Mouse (Mus musculus) limb, embryonic 14.5 days (tissue): Measurements from ENCODE around the gene Lrch4. TPM values are rescaled to one million over a fixed set of nuclear protein-coding genes. Genes with fewer than 3 reads are reported as not detected.

ENCODE experiments used
- ATAC-seq: fragments of 200-750 bp; cut with Nextera tagmentation; 2 replicates; pipeline ENCODE4 v1.8.0; 2017; ENCODE audit warnings: low read depth, moderate number of reproducible peaks, moderate TSS enrichment; ENCODE audit not compliant: low FRiP score
- DNase-seq: peaks from one replicate; pipeline ENCODE4 v3.0.0-alpha.2; 2015; ENCODE audit warnings: low spot score
- H3K27ac ChIP-seq: fragments of 300-500 bp; sonication (generic); replicated peaks from 2 replicates; pipeline ENCODE4 v1.5.1; 2014; ENCODE audit warnings: low read depth, mild to moderate bottlenecking, low read length, moderate library complexity, mixed read lengths
- H3K27me3 ChIP-seq: fragments of 300-500 bp; sonication (generic); 2 replicates; pipeline ENCODE4 v1.6.1; 2014; ENCODE audit warnings: low read length, mixed read lengths; ENCODE audit not compliant: control insufficient read depth, insufficient read depth
- H3K36me3 ChIP-seq: fragments of 300-500 bp; sonication (generic); 2 replicates; pipeline ENCODE4 v1.6.1; 2014; ENCODE audit warnings: mild to moderate bottlenecking, low read length, moderate library complexity, mixed read lengths; ENCODE audit not compliant: control insufficient read depth, insufficient read depth
- H3K4me1 ChIP-seq: fragments of 300-500 bp; sonication (generic); 2 replicates; pipeline ENCODE4 v1.6.1; 2014; ENCODE audit warnings: antibody characterized with exemption, low read length, mixed read lengths; ENCODE audit not compliant: control insufficient read depth, insufficient read depth
- H3K4me2 ChIP-seq: fragments of 300-500 bp; sonication (generic); replicated peaks from 2 replicates; pipeline ENCODE4 v1.6.1; 2014; ENCODE audit warnings: low read depth, mild to moderate bottlenecking, low read length, moderate library complexity; ENCODE audit not compliant: severe bottlenecking
- H3K4me3 ChIP-seq: fragments of 300-500 bp; sonication (generic); replicated peaks from 2 replicates; pipeline ENCODE4 v1.5.1; 2014; ENCODE audit warnings: low read length
- H3K9ac ChIP-seq: fragments of 300-500 bp; sonication (generic); 2 replicates; pipeline ENCODE4 v1.6.1; 2014; ENCODE audit warnings: mild to moderate bottlenecking, low read depth, low read length, moderate library complexity; ENCODE audit not compliant: severe bottlenecking
- H3K9me3 ChIP-seq: fragments of 300-500 bp; sonication (generic); 2 replicates; pipeline ENCODE4 v1.6.1; 2016; ENCODE audit warnings: low read length; ENCODE audit not compliant: control insufficient read depth
- POLR2A ChIP-seq: fragments of 200-500 bp; IDR thresholded peaks from 2 replicates; pipeline ENCODE4 v1.8.0; 2012; ENCODE audit warnings: inconsistent platforms, mild to moderate bottlenecking, moderate library complexity, borderline replicate concordance; ENCODE audit not compliant: insufficient read depth, insufficient read length; ENCODE audit errors: extremely low read depth
- WGBS: fragments of 180-500 bp; shearing (Covaris S2); extraction: QIAGEN DNeasy Blood & Tissue Kit; methylation state at CpG from one replicate; pipeline ENCODE4 v1.1.7; 2014; 5-methylcytosine and 5-hydroxymethylcytosine counted together
- polyA plus RNA-seq, 2 experiments: library from polyadenylated mRNA; depleted of rRNA in 1 of 2; stranded (reverse) in 1 of 2; unstranded in 1 of 2; fragments of >200 nt; fragmentation: Nextera tagmentation in 1 of 2; extraction: Ambion mirVana in 1 of 2; gene quantifications; 2 replicates each; pipeline versions ENCODE4 v1.2.1 to v1.2.3; 2012 to 2014

The Lrch4 gene
- polyA plus RNA-seq, 2 experiments = 25.0 to 37.1 TPM

DNA sequence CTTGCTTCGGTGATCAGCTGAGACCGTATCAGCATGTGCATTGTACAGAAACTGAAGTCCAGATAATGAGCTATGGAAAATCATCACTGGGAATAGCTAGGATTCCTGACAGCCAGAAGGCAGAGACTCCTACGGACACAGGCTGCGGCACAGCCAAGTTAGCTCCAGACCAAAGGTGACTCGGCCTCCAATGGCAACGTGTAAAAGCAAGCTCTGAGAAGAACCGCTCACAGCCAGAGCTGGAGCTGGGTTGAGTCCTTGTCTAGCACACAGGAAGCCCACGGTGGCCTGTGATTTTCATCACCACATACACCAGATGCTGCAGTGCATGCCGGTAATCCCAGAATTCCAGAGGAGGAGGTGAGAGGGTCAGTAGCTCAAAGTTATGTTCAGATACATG lies 61.6 kb downstream of the Lrch4 start:
- Histone ChIP-seq H3K27ac (no peak overlapping the region), H3K4me2 (no peak overlapping the region), H3K4me1 (no peaks in the 10 kb centered on the region), H3K9ac (no peak overlapping the region), H3K36me3 (no peaks in the 10 kb centered on the region), H3K27me3 (no peaks in the 10 kb centered on the region), H3K9me3 (no peaks in the 10 kb centered on the region), H3K4me3 (no peak overlapping the region)
- WGBS = 60% methylated on average over 9 of the region's 9 CpGs
- DNase-seq (no peak), ATAC-seq (no peak)
- no peak for TF ChIP-seq POLR2A

Other genes starting within 250 kb of the Lrch4 start
- gene Zan, start 152.1 kb upstream of the Lrch4 start, polyA plus RNA-seq (2012; rRNA removed) = 0.35 and 0.37 TPM in 2 replicates
- 0.11 TPM in 1 of 2 replicates, not detected in the other for gene Zan, start 152.1 kb upstream of the Lrch4 start, polyA plus RNA-seq (2014; fragmentation: Nextera tagmentation; extraction: Ambion mirVana)
- 40.6 and 50.4 TPM in 2 replicates for gene Pop7, start 126.6 kb upstream of the Lrch4 start, polyA plus RNA-seq (2012; rRNA removed)
- 52.1 and 54.2 TPM in 2 replicates for gene Pop7, start 126.6 kb upstream of the Lrch4 start, polyA plus RNA-seq (2014; fragmentation: Nextera tagmentation; extraction: Ambion mirVana)
- 45.1 and 51.5 TPM in 2 replicates for gene Gigyf1, start 110.6 kb upstream of the Lrch4 start, polyA plus RNA-seq (2012; rRNA removed)
- gene Gigyf1, start 110.6 kb upstream of the Lrch4 start, polyA plus RNA-seq (2014; fragmentation: Nextera tagmentation; extraction: Ambion mirVana) = 11.8 and 13.3 TPM in 2 replicates
- gene Epo, start 95.9 kb upstream of the Lrch4 start, polyA plus RNA-seq (2012; rRNA removed) = 0.12 and 0.19 TPM in 2 replicates
- 0.83 TPM in 1 of 2 replicates, not detected in the other for gene Epo, start 95.9 kb upstream of the Lrch4 start, polyA plus RNA-seq (2014; fragmentation: Nextera tagmentation; extraction: Ambion mirVana)
- 770 and 1,100 TPM in 2 replicates for gene Gnb2, start 95.6 kb upstream of the Lrch4 start, polyA plus RNA-seq (2012; rRNA removed)
- 460 and 474 TPM in 2 replicates for gene Gnb2, start 95.6 kb upstream of the Lrch4 start, polyA plus RNA-seq (2014; fragmentation: Nextera tagmentation; extraction: Ambion mirVana)
- gene Actl6b, start 75.6 kb upstream of the Lrch4 start, polyA plus RNA-seq (2012; rRNA removed) = 0.92 and 1.1 TPM in 2 replicates
- gene Actl6b, start 75.6 kb upstream of the Lrch4 start, polyA plus RNA-seq (2014; fragmentation: Nextera tagmentation; extraction: Ambion mirVana) = 0.21 and 0.39 TPM in 2 replicates
- gene Tfr2, start 59.3 kb upstream of the Lrch4 start, polyA plus RNA-seq (2012; rRNA removed) = 1.6 and 2.1 TPM in 2 replicates
- 0.79 and 1.3 TPM in 2 replicates for gene Tfr2, start 59.3 kb upstream of the Lrch4 start, polyA plus RNA-seq (2014; fragmentation: Nextera tagmentation; extraction: Ambion mirVana)
- 68.2 and 103 TPM in 2 replicates for gene Mospd3, start 28.1 kb upstream of the Lrch4 start, polyA plus RNA-seq (2012; rRNA removed)
- gene Mospd3, start 28.1 kb upstream of the Lrch4 start, polyA plus RNA-seq (2014; fragmentation: Nextera tagmentation; extraction: Ambion mirVana) = 49.4 and 52.5 TPM in 2 replicates
- 267 and 329 TPM in 2 replicates for gene Pcolce, start 15.3 kb upstream of the Lrch4 start, polyA plus RNA-seq (2012; rRNA removed)
- 223 and 227 TPM in 2 replicates for gene Pcolce, start 15.3 kb upstream of the Lrch4 start, polyA plus RNA-seq (2014; fragmentation: Nextera tagmentation; extraction: Ambion mirVana)
- 0.24 and 0.28 TPM in 2 replicates for gene Fbxo24, start 119 bp upstream of the Lrch4 start, polyA plus RNA-seq (2012; rRNA removed)
- gene Fbxo24, start 119 bp upstream of the Lrch4 start, polyA plus RNA-seq (2014; fragmentation: Nextera tagmentation; extraction: Ambion mirVana) = 0.12 and 0.15 TPM in 2 replicates
- 16.7 and 16.8 TPM in 2 replicates for gene Gm20605, start 54 bp downstream of the Lrch4 start, polyA plus RNA-seq (2012; rRNA removed)
- gene Gm20605, start 54 bp downstream of the Lrch4 start, polyA plus RNA-seq (2014; fragmentation: Nextera tagmentation; extraction: Ambion mirVana) = 7.4 and 10.4 TPM in 2 replicates
- gene Sap25, start 12.2 kb downstream of the Lrch4 start, polyA plus RNA-seq (2012; rRNA removed) = 37.1 and 41.7 TPM in 2 replicates
- gene Sap25, start 12.2 kb downstream of the Lrch4 start, polyA plus RNA-seq (2014; fragmentation: Nextera tagmentation; extraction: Ambion mirVana) = 5.2 and 6.7 TPM in 2 replicates
- gene Irs3, start 16.6 kb downstream of the Lrch4 start, polyA plus RNA-seq (2012; rRNA removed) = 0.30 and 0.60 TPM in 2 replicates
- 0.15 and 0.29 TPM in 2 replicates for gene Irs3, start 16.6 kb downstream of the Lrch4 start, polyA plus RNA-seq (2014; fragmentation: Nextera tagmentation; extraction: Ambion mirVana)
- gene Agfg2, start 55.6 kb downstream of the Lrch4 start, polyA plus RNA-seq (2012; rRNA removed) = 16.3 and 22.6 TPM in 2 replicates
- 10.6 and 13.4 TPM in 2 replicates for gene Agfg2, start 55.6 kb downstream of the Lrch4 start, polyA plus RNA-seq (2014; fragmentation: Nextera tagmentation; extraction: Ambion mirVana)
- gene Nyap1, start 112.5 kb downstream of the Lrch4 start, polyA plus RNA-seq (2012; rRNA removed) = 19.7 and 25.0 TPM in 2 replicates
- gene Nyap1, start 112.5 kb downstream of the Lrch4 start, polyA plus RNA-seq (2014; fragmentation: Nextera tagmentation; extraction: Ambion mirVana) = 1.2 and 1.4 TPM in 2 replicates
- 89.1 and 111 TPM in 2 replicates for gene Tsc22d4, start 116.6 kb downstream of the Lrch4 start, polyA plus RNA-seq (2012; rRNA removed)
- 151 and 164 TPM in 2 replicates for gene Tsc22d4, start 116.6 kb downstream of the Lrch4 start, polyA plus RNA-seq (2014; fragmentation: Nextera tagmentation; extraction: Ambion mirVana)
- 45.2 and 46.8 TPM in 2 replicates for gene Ppp1r35, start 149.7 kb downstream of the Lrch4 start, polyA plus RNA-seq (2012; rRNA removed)
- gene Ppp1r35, start 149.7 kb downstream of the Lrch4 start, polyA plus RNA-seq (2014; fragmentation: Nextera tagmentation; extraction: Ambion mirVana) = 37.6 and 44.9 TPM in 2 replicates
- 42.0 and 42.3 TPM in 2 replicates for gene Mepce, start 158.5 kb downstream of the Lrch4 start, polyA plus RNA-seq (2012; rRNA removed)
- gene Mepce, start 158.5 kb downstream of the Lrch4 start, polyA plus RNA-seq (2014; fragmentation: Nextera tagmentation; extraction: Ambion mirVana) = 13.9 and 16.7 TPM in 2 replicates
- 19.4 and 30.1 TPM in 2 replicates for gene Zcwpw1, start 158.7 kb downstream of the Lrch4 start, polyA plus RNA-seq (2012; rRNA removed)
- gene Zcwpw1, start 158.7 kb downstream of the Lrch4 start, polyA plus RNA-seq (2014; fragmentation: Nextera tagmentation; extraction: Ambion mirVana) = 17.3 and 18.5 TPM in 2 replicates
- 0.54 and 0.77 TPM in 2 replicates for gene Pilra, start 207.2 kb downstream of the Lrch4 start, polyA plus RNA-seq (2012; rRNA removed)
- 0.90 and 1.3 TPM in 2 replicates for gene Pilra, start 207.2 kb downstream of the Lrch4 start, polyA plus RNA-seq (2014; fragmentation: Nextera tagmentation; extraction: Ambion mirVana)
- 0.08 and 0.20 TPM in 2 replicates for gene Pilrb1, start 229.0 kb downstream of the Lrch4 start, polyA plus RNA-seq (2012; rRNA removed)
- 0.57 and 0.83 TPM in 2 replicates for gene Pilrb1, start 229.0 kb downstream of the Lrch4 start, polyA plus RNA-seq (2014; fragmentation: Nextera tagmentation; extraction: Ambion mirVana)
- 0.13 and 0.41 TPM in 2 replicates for gene Pilrb2, start 242.7 kb downstream of the Lrch4 start, polyA plus RNA-seq (2012; rRNA removed)
- gene Pilrb2, start 242.7 kb downstream of the Lrch4 start, polyA plus RNA-seq (2014; fragmentation: Nextera tagmentation; extraction: Ambion mirVana) = 0.40 TPM in 1 of 2 replicates, not detected in the other